Mouse (Mus musculus): Measurements from ENCODE around the gene Rcn2. TPM values are rescaled to one million over a fixed set of nuclear protein-coding genes. Genes with fewer than 3 reads are reported as not detected.

The Rcn2 gene
- total RNA-seq, 1 experiment, result 77.1 TPM

DNA sequence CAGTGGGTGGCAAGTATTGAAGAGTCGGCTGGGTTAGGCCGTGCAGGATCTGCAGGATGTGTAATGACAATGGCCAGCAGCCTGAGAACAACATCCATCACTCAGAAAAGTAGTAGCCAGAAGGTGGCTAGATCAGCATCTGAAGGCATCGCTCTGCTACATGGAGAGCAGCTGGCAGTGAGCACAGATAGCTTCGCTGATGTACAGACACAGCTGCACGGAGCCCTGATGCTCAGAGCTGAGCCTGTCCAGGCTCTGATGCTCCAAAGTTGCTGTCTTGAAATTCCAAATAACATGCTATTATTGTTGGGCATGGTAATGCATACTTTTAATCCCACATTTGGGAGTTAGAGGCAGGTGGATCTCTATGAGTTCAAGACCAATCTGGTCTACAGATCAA lies 44.9 kb downstream of the Rcn2 start:
- Histone ChIP-seq H3K27ac (ENCODE audit: insufficient read depth, low read depth, low read length, poor library complexity, severe bottlenecking) (no peak overlapping the region), H3K4me1 (ENCODE audit: control insufficient read depth in 2 of 2, insufficient read depth in 2 of 2, low read length in 2 of 2, poor library complexity in 1 of 2) (peaks cover 0 to 10% of the 10 kb centered on the region in 2 experiments; a peak in 2 of 4 replicates), H3K9me3 (ENCODE audit: control insufficient read depth, insufficient read depth, low read depth, low read length) (no peaks in the 10 kb centered on the region), H3K4me3 (ENCODE audit: insufficient read depth in 1 of 2, low read depth in 1 of 2, low read length in 2 of 2, poor library complexity in 1 of 2, severe bottlenecking in 1 of 2) (no peak overlapping the region), H3K36me3 (ENCODE audit: control insufficient read depth, insufficient read depth, low read length, poor library complexity, severe bottlenecking) (no peaks in the 10 kb centered on the region), H3K9ac (ENCODE audit: insufficient read depth, low read depth, low read length, poor library complexity, severe bottlenecking) (no peak overlapping the region)
- in situ Hi-C loops (cut with MboI; ENCODE audit: low sequenced_read_pairs in 2 of 2, unreplicated experiment in 2 of 2), result no loop called here
- TF ChIP-seq CHD2 (IDR thresholded peaks at IDR 0.05; ENCODE audit: low read depth, low read length), result no peak
- no peak for TF ChIP-seq HCFC1 (IDR thresholded peaks at IDR 0.05; ENCODE audit: borderline replicate concordance, insufficient read depth, low read length)
- TF ChIP-seq MAFK (IDR thresholded peaks at IDR 0.05; ENCODE audit: insufficient read depth, low read depth, low read length), result no peak
- TF ChIP-seq ZNF384 (IDR thresholded peaks at IDR 0.05; ENCODE audit: low read depth, low read length), result no peak
- no peak for TF ChIP-seq ZC3H11A (IDR thresholded peaks at IDR 0.05; ENCODE audit: borderline replicate concordance, low read depth, low read length)
- DNase-seq (ENCODE audit: low read depth, low spot score), result no peak

GRCm38 (mm10) chr9:56089778-56090520 lies 48.3 kb downstream of the Rcn2 start, which contains the start of gene Pstpip1:
Pstpip1 (plus strand) TSS chr9:56089962.
- DNase-seq (ENCODE audit: low read depth, low spot score), result peak; percentile 34
- H3K36me3 ChIP-seq (ENCODE audit: control insufficient read depth, insufficient read depth, low read length, poor library complexity, severe bottlenecking), result no peaks in the 10 kb centered on the region
- peaks cover 0 to 14% of the 10 kb centered on the region in 2 experiments; a peak in 2 of 4 replicates for H3K4me1 ChIP-seq (ENCODE audit: control insufficient read depth in 2 of 2, insufficient read depth in 2 of 2, low read length in 2 of 2, poor library complexity in 1 of 2)
- in situ Hi-C loops (cut with MboI; ENCODE audit: low sequenced_read_pairs in 2 of 2, unreplicated experiment in 2 of 2), result no loop called here
- H3K9ac ChIP-seq (ENCODE audit: insufficient read depth, low read depth, low read length, poor library complexity, severe bottlenecking), result peak within 1 kb of the TSS; percentile 65
- no peaks in the 10 kb centered on the region for H3K9me3 ChIP-seq (ENCODE audit: control insufficient read depth, insufficient read depth, low read depth, low read length)
- H3K27ac ChIP-seq (ENCODE audit: insufficient read depth, low read depth, low read length, poor library complexity, severe bottlenecking), result 0 out of 2 replicates have a peak within 1 kb of the TSS, but pooled peaks have one; percentile 9
- TF ChIP-seq ZC3H11A (IDR thresholded peaks at IDR 0.05; ENCODE audit: borderline replicate concordance, low read depth, low read length) (no peak), ZNF384 (IDR thresholded peaks at IDR 0.05; ENCODE audit: low read depth, low read length) (no peak), MAFK (IDR thresholded peaks at IDR 0.05; ENCODE audit: insufficient read depth, low read depth, low read length) (no peak), CHD2 (IDR thresholded peaks at IDR 0.05; ENCODE audit: low read depth, low read length) (no peak), HCFC1 (IDR thresholded peaks at IDR 0.05; ENCODE audit: borderline replicate concordance, insufficient read depth, low read length) (no peak)
- H3K4me3 ChIP-seq (ENCODE audit: insufficient read depth in 1 of 2, low read depth in 1 of 2, low read length in 2 of 2, poor library complexity in 1 of 2, severe bottlenecking in 1 of 2), result peak within 1 kb of the TSS; percentile 62 to 66

- Histone ChIP-seq H3K9ac (ENCODE audit: insufficient read depth, low read depth, low read length, poor library complexity, severe bottlenecking) (peak overlapping the region; percentile 65; the same call in 1 of the 2 replicates), H3K4me1 (ENCODE audit: control insufficient read depth in 2 of 2, insufficient read depth in 2 of 2, low read length in 2 of 2, poor library complexity in 1 of 2) (peaks cover 0 to 14% of the 10 kb centered on the region in 2 experiments; a peak in 2 of 4 replicates), H3K36me3 (ENCODE audit: control insufficient read depth, insufficient read depth, low read length, poor library complexity, severe bottlenecking) (no peaks in the 10 kb centered on the region), H3K27ac (ENCODE audit: insufficient read depth, low read depth, low read length, poor library complexity, severe bottlenecking) (no peak overlapping the region), H3K9me3 (ENCODE audit: control insufficient read depth, insufficient read depth, low read depth, low read length) (no peaks in the 10 kb centered on the region), H3K4me3 (ENCODE audit: insufficient read depth in 1 of 2, low read depth in 1 of 2, low read length in 2 of 2, poor library complexity in 1 of 2, severe bottlenecking in 1 of 2) (peak overlapping the region; percentile 62 to 66; a peak in 2 of 4 replicates)
- in situ Hi-C loops (cut with MboI; ENCODE audit: low sequenced_read_pairs in 2 of 2, unreplicated experiment in 2 of 2), result no loop called here
- TF ChIP-seq HCFC1 (IDR thresholded peaks at IDR 0.05; ENCODE audit: borderline replicate concordance, insufficient read depth, low read length) (no peak), MAFK (IDR thresholded peaks at IDR 0.05; ENCODE audit: insufficient read depth, low read depth, low read length) (no peak), ZNF384 (IDR thresholded peaks at IDR 0.05; ENCODE audit: low read depth, low read length) (no peak), ZC3H11A (IDR thresholded peaks at IDR 0.05; ENCODE audit: borderline replicate concordance, low read depth, low read length) (no peak), CHD2 (IDR thresholded peaks at IDR 0.05; ENCODE audit: low read depth, low read length) (no peak)
- DNase-seq (ENCODE audit: low read depth, low spot score), result no peak
Observed at GRCm38 (mm10) chr9:56090546-56091225, 49.0 kb downstream of the Rcn2 start.

- H3K9me3 ChIP-seq (ENCODE audit: control insufficient read depth, insufficient read depth, low read depth, low read length), result no peaks in the 10 kb centered on the region
- H3K4me1 ChIP-seq (ENCODE audit: control insufficient read depth in 2 of 2, insufficient read depth in 2 of 2, low read length in 2 of 2, poor library complexity in 1 of 2), result peaks cover 0 to 14% of the 10 kb centered on the region in 2 experiments; a peak in 2 of 4 replicates
- no peak for TF ChIP-seq ZC3H11A (IDR thresholded peaks at IDR 0.05; ENCODE audit: borderline replicate concordance, low read depth, low read length)
- TF ChIP-seq MAFK (IDR thresholded peaks at IDR 0.05; ENCODE audit: insufficient read depth, low read depth, low read length), result no peak
- no peak for TF ChIP-seq CHD2 (IDR thresholded peaks at IDR 0.05; ENCODE audit: low read depth, low read length)
- TF ChIP-seq ZNF384 (IDR thresholded peaks at IDR 0.05; ENCODE audit: low read depth, low read length), result no peak
- no peak for TF ChIP-seq HCFC1 (IDR thresholded peaks at IDR 0.05; ENCODE audit: borderline replicate concordance, insufficient read depth, low read length)
- H3K9ac ChIP-seq (ENCODE audit: insufficient read depth, low read depth, low read length, poor library complexity, severe bottlenecking), result no peak overlapping the region
- DNase-seq (ENCODE audit: low read depth, low spot score), result no peak
- H3K4me3 ChIP-seq (ENCODE audit: insufficient read depth in 1 of 2, low read depth in 1 of 2, low read length in 2 of 2, poor library complexity in 1 of 2, severe bottlenecking in 1 of 2), result no peak overlapping the region
- in situ Hi-C loops (cut with MboI; ENCODE audit: low sequenced_read_pairs in 2 of 2, unreplicated experiment in 2 of 2), result no loop called here
- H3K27ac ChIP-seq (ENCODE audit: insufficient read depth, low read depth, low read length, poor library complexity, severe bottlenecking), result no peak overlapping the region
- no peaks in the 10 kb centered on the region for H3K36me3 ChIP-seq (ENCODE audit: control insufficient read depth, insufficient read depth, low read length, poor library complexity, severe bottlenecking)
Observed at GRCm38 (mm10) chr9:56092102-56092501, 50.5 kb downstream of the Rcn2 start.

Data from ES-E14 (cell line).